ENCODE assay signal across 10 mouse cellular contexts in the genomic region with DNA sequence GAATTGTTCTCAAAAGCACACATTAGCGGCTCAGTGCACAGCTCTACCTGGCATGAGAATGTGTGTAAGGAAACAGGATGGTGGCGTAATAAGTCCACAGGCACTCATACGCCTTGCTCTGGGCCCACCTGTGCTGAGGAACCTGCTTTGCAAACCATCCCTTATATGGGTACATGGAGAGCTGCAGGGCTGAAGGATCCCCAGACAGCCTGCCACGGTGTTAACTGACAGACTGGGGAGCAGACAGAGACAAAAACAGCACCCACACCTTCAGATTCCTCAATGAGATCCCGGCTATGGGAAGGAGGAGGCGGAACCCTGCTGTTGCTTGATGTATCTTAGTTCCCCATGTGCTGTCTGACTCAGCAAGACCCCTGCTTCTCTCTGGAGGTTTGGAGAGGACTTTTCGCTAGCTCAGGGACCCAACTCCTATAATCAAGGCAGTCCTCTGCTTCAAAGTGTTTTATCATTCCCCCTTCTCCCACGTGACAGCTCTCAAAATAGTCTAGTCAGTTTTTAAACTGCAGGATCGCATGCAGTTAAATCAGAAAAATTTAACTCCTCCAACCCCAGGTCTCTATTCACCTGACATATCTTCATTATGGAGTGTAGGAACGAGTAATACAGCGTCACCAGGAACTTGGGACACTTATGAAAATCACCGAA. TPM values are rescaled to one million over a fixed set of nuclear protein-coding genes. Genes with fewer than 3 reads are reported as not detected.
DNase-seq lines count a peak whose midpoint lies in the region; ATAC-seq and TF ChIP-seq lines count a peak whose summit lies in the region.
"Had no signal": no experiment of that assay in that cellular context is flagged by ENCODE, and none has a peak within 500 bp of the region (broad histone marks: within the 10 kb centered on the region; RNA-seq: fewer than 3 reads in every experiment).

No protein-coding gene starts in this region.

- peak; percentile 21 for DNase-seq in lung, embryonic 14.5 days
- DNase-seq in lung, postnatal 14 days, result no peak
- DNase-seq in left cerebral cortex, postnatal 14 days (ENCODE audit: low spot score in 2 of 2), result peak; percentile 74 to 82
- DNase-seq in spleen, postnatal 14 days (ENCODE audit: low spot score in 2 of 2), result no peak
- no peak for DNase-seq in ovary, postnatal 14 days (ENCODE audit: low spot score)
- no peak for DNase-seq in urinary bladder, postnatal 25 days (ENCODE audit: low spot score)
- DNase-seq: retina, postnatal 1 day; thymus, postnatal 14 days had no signal

- no peak overlapping the region for H3K4me2 ChIP-seq in lung, embryonic 14.5 days
- H3K4me2 ChIP-seq in heart, embryonic 16.5 days (ENCODE audit: low read depth, low read length), result peak overlapping the region; percentile 44

- no peak for ATAC-seq in lung, embryonic 14.5 days (ENCODE audit: insufficient read depth)
- ATAC-seq in heart, embryonic 16.5 days (replicated peaks; ENCODE audit: extremely low read depth, insufficient read depth, low FRiP score), result peak; percentile 69

- H3K27me3 ChIP-seq in lung, embryonic 14.5 days (ENCODE audit: insufficient read depth, low read length), result no peaks in the 10 kb centered on the region
- H3K27me3 ChIP-seq in heart, embryonic 16.5 days (ENCODE audit: control insufficient read depth, insufficient read depth, low read length), result no peaks in the 10 kb centered on the region

- TF ChIP-seq CTCF in lung, embryonic 14.5 days (IDR thresholded peaks at IDR 0.05; ENCODE audit: low read depth), result no peak

- H3K4me1 ChIP-seq in lung, embryonic 14.5 days (ENCODE audit: insufficient read depth), result no peaks in the 10 kb centered on the region
- peaks cover 27% of the 10 kb centered on the region for H3K4me1 ChIP-seq in heart, embryonic 16.5 days (ENCODE audit: control insufficient read depth, insufficient read depth, low read length)

- no peaks in the 10 kb centered on the region for H3K9me3 ChIP-seq in lung, embryonic 14.5 days (ENCODE audit: low read depth, low read length)
- no peaks in the 10 kb centered on the region for H3K9me3 ChIP-seq in heart, embryonic 16.5 days (replicated peaks; ENCODE audit: control insufficient read depth, low read length)

- 51% methylated on average over 12 of the region's 12 CpGs for WGBS in lung, embryonic 14.5 days
- 39% methylated on average over 12 of the region's 12 CpGs for WGBS in heart, embryonic 16.5 days

- no peak overlapping the region for H3K4me3 ChIP-seq in lung, embryonic 14.5 days (ENCODE audit: low read depth, low read length)
- no peak overlapping the region for H3K4me3 ChIP-seq in heart, embryonic 16.5 days (ENCODE audit: low read length)
- H3K4me3 ChIP-seq: myocyte had no signal

- peak overlapping the region; percentile 50; the same call in 1 of the 2 replicates for H3K27ac ChIP-seq in lung, embryonic 14.5 days (ENCODE audit: low read depth)
- peak overlapping the region; percentile 91 for H3K27ac ChIP-seq in heart, embryonic 16.5 days (ENCODE audit: low read length)

- intact Hi-C loops in left cerebral cortex, postnatal 14 days (cut with DNase I), result loop anchor here (2.0 to 5.0 kb wide), 3 partner anchors 43 to 84 kb away; no protein-coding TSS in a partner anchor

- H3K9ac ChIP-seq in lung, embryonic 14.5 days, result no peak overlapping the region
- peak overlapping the region; percentile 60 for H3K9ac ChIP-seq in heart, embryonic 16.5 days (ENCODE audit: low read length)

- no peaks in the 10 kb centered on the region for H3K36me3 ChIP-seq in lung, embryonic 14.5 days (ENCODE audit: insufficient read depth)
- H3K36me3 ChIP-seq in heart, embryonic 16.5 days (ENCODE audit: control insufficient read depth, insufficient read depth), result peaks cover under 1% of the 10 kb centered on the region; the same call in 1 of the 2 replicates

RNA-seq across cellular contexts. Expression of a gene that starts 50.9 kb away (rescaled TPM):
- polyA plus RNA-seq in lung, embryonic 14.5 days (2014; fragmentation: Nextera tagmentation; extraction: Ambion mirVana), result 43.3 and 45.8 TPM in 2 replicates
- 33.5 and 37.7 TPM in 2 replicates for polyA plus RNA-seq in heart, embryonic 16.5 days (2015; fragmentation: Nextera tagmentation; extraction: Ambion mirVana)
- 10 to 100 TPM; 12.1 to 14.2 TPM for total RNA-seq in left cerebral cortex, postnatal 14 days (2021)

Comparison
In these comparisons a context has a peak if more than half of its experiments do, and no peak if none do; other contexts are left out.
1. DNase-seq: peak in lung, embryonic 14.5 days (single experiment) and left cerebral cortex, postnatal 14 days (2 of 2); none in lung, postnatal 14 days (single experiment), spleen, postnatal 14 days (0 of 2), ovary, postnatal 14 days (single experiment) and urinary bladder, postnatal 25 days (single experiment).